Comparison of ENCODE assay signal across 7 mouse cellular contexts in the genomic region with DNA sequence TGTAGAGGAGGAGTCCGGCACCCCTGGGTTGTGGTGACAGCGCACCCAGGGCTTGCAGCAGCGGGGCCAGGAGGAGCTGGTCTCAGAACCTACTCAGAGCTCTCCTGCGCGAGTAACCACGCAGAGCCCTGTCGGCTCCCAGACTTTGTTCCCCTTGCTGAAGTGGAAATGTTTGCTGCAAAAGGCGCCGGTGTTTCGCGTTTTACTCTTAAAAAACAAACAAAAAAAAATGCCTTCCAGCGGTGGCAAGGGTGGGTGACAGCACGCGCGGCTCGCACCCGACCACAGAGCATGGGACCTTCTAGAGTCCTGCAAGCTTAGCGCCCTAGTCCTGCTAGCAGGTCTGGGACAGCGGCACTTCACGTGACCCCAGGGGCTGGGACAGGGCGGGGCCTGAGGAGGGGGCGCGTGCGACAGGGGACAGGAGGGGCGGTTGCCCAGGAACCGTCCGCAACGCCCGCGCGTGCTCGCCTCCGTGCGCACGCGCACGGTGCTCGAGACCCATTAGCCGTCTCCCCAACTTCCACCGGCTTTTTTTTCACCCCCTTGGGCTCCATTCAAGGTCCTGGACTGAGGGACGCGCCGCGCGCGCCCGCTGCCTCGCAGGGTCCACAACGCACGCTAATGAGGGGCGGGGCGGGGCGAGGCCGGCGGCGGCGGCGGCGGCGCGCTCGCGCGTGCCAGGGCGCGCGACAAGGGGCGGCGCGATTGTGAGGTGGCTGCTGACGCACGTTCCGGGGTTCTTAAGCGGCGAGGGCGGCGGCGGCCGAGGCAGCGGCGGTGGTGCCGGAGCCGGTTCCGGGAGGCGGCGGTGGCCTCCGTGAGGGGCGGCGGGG. TPM values are rescaled to one million over a fixed set of nuclear protein-coding genes. Genes with fewer than 3 reads are reported as not detected.
DNase-seq lines count a peak whose midpoint lies in the region; ATAC-seq and TF ChIP-seq lines count a peak whose summit lies in the region.

A gene (plus strand): TSS at position 691 of the 836 bp plus-strand sequence.

- H3K9ac ChIP-seq in limb, embryonic 12.5 days (replicated peaks): peak within 1 kb of the TSS; percentile 84
- peak within 1 kb of the TSS; percentile 100 for H3K9ac ChIP-seq in midbrain, embryonic 15.5 days

- TF ChIP-seq POLR2A in kidney, adult 2 months (IDR thresholded peaks at IDR 0.05; ENCODE audit: low read depth, low read length): peak; percentile 92
- peak; percentile 97 for TF ChIP-seq POLR2A in spleen, adult 2 months (IDR thresholded peaks at IDR 0.05; ENCODE audit: low read depth, low read length)

- peaks cover 45% of the 10 kb centered on the region for H3K27me3 ChIP-seq in embryonic facial prominence, embryonic 10.5 days (replicated peaks; ENCODE audit: low read depth, poor library complexity, severe bottlenecking)
- no peaks in the 10 kb centered on the region for H3K27me3 ChIP-seq in kidney, adult 2 months (replicated peaks; ENCODE audit: control insufficient read depth, insufficient read depth, low read length)
- H3K27me3 ChIP-seq in limb, embryonic 12.5 days: peaks cover 16% of the 10 kb centered on the region
- H3K27me3 ChIP-seq in midbrain, embryonic 15.5 days (replicated peaks): no peaks in the 10 kb centered on the region
- no peaks in the 10 kb centered on the region for H3K27me3 ChIP-seq in spleen, adult 2 months (ENCODE audit: control insufficient read depth, insufficient read depth, low read length)

- DNase-seq in adrenal gland, postnatal 10 days: peak; percentile 97
- DNase-seq in embryonic facial prominence, embryonic 10.5 days (ENCODE audit: low spot score): peak; percentile 93
- peak; percentile 96 to 97 for DNase-seq in heart, adult 18-20 months
- DNase-seq in kidney, adult 2 months: peak; percentile 98
- DNase-seq in spleen, adult 2 months (ENCODE audit: low read depth in 1 of 2, low spot score in 2 of 2): peak; percentile 55 to 88

- H3K27ac ChIP-seq in embryonic facial prominence, embryonic 10.5 days (replicated peaks): peak within 1 kb of the TSS; percentile 90
- peak within 1 kb of the TSS; percentile 95 for H3K27ac ChIP-seq in kidney, adult 2 months (ENCODE audit: insufficient read depth, low read depth, low read length)
- peak within 1 kb of the TSS; percentile 91 for H3K27ac ChIP-seq in limb, embryonic 12.5 days
- peak within 1 kb of the TSS; percentile 100 for H3K27ac ChIP-seq in midbrain, embryonic 15.5 days
- peak within 1 kb of the TSS; percentile 99 for H3K27ac ChIP-seq in spleen, adult 2 months (ENCODE audit: insufficient read depth, low read length)

- H3K4me2 ChIP-seq in limb, embryonic 12.5 days: peak within 1 kb of the TSS; percentile 98
- peak within 1 kb of the TSS; percentile 62 for H3K4me2 ChIP-seq in midbrain, embryonic 15.5 days

- H3K36me3 ChIP-seq in embryonic facial prominence, embryonic 10.5 days (replicated peaks): no peaks in the 10 kb centered on the region
- no peaks in the 10 kb centered on the region; the same call in 1 of the 2 replicates for H3K36me3 ChIP-seq in kidney, adult 2 months (ENCODE audit: control insufficient read depth, insufficient read depth, low read length)
- no peaks in the 10 kb centered on the region for H3K36me3 ChIP-seq in limb, embryonic 12.5 days
- H3K36me3 ChIP-seq in midbrain, embryonic 15.5 days (replicated peaks): no peaks in the 10 kb centered on the region
- no peaks in the 10 kb centered on the region for H3K36me3 ChIP-seq in spleen, adult 2 months (ENCODE audit: control insufficient read depth, insufficient read depth, low read length)

- peak; percentile 95 for ATAC-seq in limb, embryonic 12.5 days (ENCODE audit: insufficient number of reproducible peaks, insufficient read depth, low FRiP score, low TSS enrichment, low read depth)
- ATAC-seq in midbrain, embryonic 15.5 days (replicated peaks): peak; percentile 91

- TF ChIP-seq CTCF in kidney, adult 2 months (conservative IDR thresholded peaks at IDR 0.05; ENCODE audit: insufficient read depth, insufficient read length, low read depth, low read length): no peak
- no peak for TF ChIP-seq CTCF in spleen, adult 2 months (IDR thresholded peaks at IDR 0.05; ENCODE audit: extremely low read depth, insufficient read depth, insufficient read length, insufficient replicate concordance)

- peaks cover 13% of the 10 kb centered on the region for H3K4me1 ChIP-seq in embryonic facial prominence, embryonic 10.5 days
- H3K4me1 ChIP-seq in kidney, adult 2 months (ENCODE audit: control insufficient read depth, insufficient read depth, low read length): peaks cover 6% of the 10 kb centered on the region; the same call in 1 of the 2 replicates
- H3K4me1 ChIP-seq in limb, embryonic 12.5 days (replicated peaks): peaks cover 12% of the 10 kb centered on the region
- peaks cover 9% of the 10 kb centered on the region; the same call in 1 of the 2 replicates for H3K4me1 ChIP-seq in midbrain, embryonic 15.5 days
- H3K4me1 ChIP-seq in spleen, adult 2 months (ENCODE audit: control insufficient read depth, insufficient read depth, insufficient read length): no peaks in the 10 kb centered on the region; the same call in 1 of the 2 replicates

- peak within 1 kb of the TSS; percentile 87 for H3K4me3 ChIP-seq in embryonic facial prominence, embryonic 10.5 days
- peak within 1 kb of the TSS; percentile 88 for H3K4me3 ChIP-seq in kidney, adult 2 months (ENCODE audit: insufficient read depth, low read depth, low read length)
- peak within 1 kb of the TSS; percentile 82 for H3K4me3 ChIP-seq in limb, embryonic 12.5 days (replicated peaks)
- peak within 1 kb of the TSS; percentile 72 for H3K4me3 ChIP-seq in midbrain, embryonic 15.5 days
- peak within 1 kb of the TSS; percentile 90 for H3K4me3 ChIP-seq in spleen, adult 2 months (ENCODE audit: extremely low read depth, insufficient read depth, insufficient read length)

- under 1% methylated on average over 89 of the region's 89 CpGs for WGBS in embryonic facial prominence, embryonic 10.5 days
- 2% methylated on average over 54 of the region's 89 CpGs for WGBS in kidney, adult 2 months
- under 1% methylated on average over 84 of the region's 89 CpGs for WGBS in limb, embryonic 12.5 days
- WGBS in midbrain, embryonic 15.5 days: under 1% methylated on average over 89 of the region's 89 CpGs
- under 1% methylated on average over 85 of the region's 89 CpGs for WGBS in spleen, adult 2 months

- H3K9me3 ChIP-seq in embryonic facial prominence, embryonic 10.5 days: no peaks in the 10 kb centered on the region
- no peaks in the 10 kb centered on the region for H3K9me3 ChIP-seq in limb, embryonic 12.5 days
- no peaks in the 10 kb centered on the region for H3K9me3 ChIP-seq in midbrain, embryonic 15.5 days

RNA-seq across cellular contexts. Expression of the gene that starts here (rescaled TPM):
- 10 to 100 TPM; 19.6 to 21.4 TPM for total RNA-seq in adrenal gland, postnatal 10 days (2021)
- polyA plus RNA-seq in embryonic facial prominence, embryonic 10.5 days (2016; fragmentation: Nextera tagmentation; extraction: Ambion mirVana): 1.2 and 1.4 TPM in 2 replicates
- 10 to 100 TPM; 20.6 to 24.8 TPM for total RNA-seq in heart, adult 18-20 months (2021)
- 5.8 and 5.9 TPM in 2 replicates for polyA plus RNA-seq in kidney, adult 2 months (2012; rRNA removed)
- polyA plus RNA-seq in limb, embryonic 12.5 days (2016; fragmentation: Nextera tagmentation; extraction: Ambion mirVana): 1.2 and 1.3 TPM in 2 replicates
- polyA plus RNA-seq in midbrain, embryonic 15.5 days (2015; fragmentation: Nextera tagmentation; extraction: Ambion mirVana): 14.2 and 15.3 TPM in 2 replicates
- 4.7 and 6.5 TPM in 2 replicates for polyA plus RNA-seq in spleen, adult 2 months (2012; rRNA removed)

Comparison
In these comparisons a context has a peak if more than half of its experiments do, and no peak if none do; other contexts are left out.
1. Peak in every context shown above with its lines: DNase-seq, ATAC-seq, H3K4me3 ChIP-seq and H3K27ac ChIP-seq.